Mouse (Mus musculus) fat pad, adult 2 months (tissue): ENCODE measurements around the gene Fam57a.

ENCODE experiments used
- DNase-seq: peaks from one replicate; pipeline ENCODE4 v3.0.0-alpha.2; 2011; ENCODE audit warnings: low read depth, low spot score; ENCODE audit errors: extremely low read depth

The Fam57a gene

GRCm38 (mm10) chr11:76242901-76243810 is 63.7 kb downstream of the Fam57a start, which contains the start of the genes Mrm3 and Glod4:
Gene Mrm3, plus strand, starts transcription at chr11:76243715.
Gene Glod4, minus strand, starts transcription at chr11:76243725.
- DNase-seq: no peak

DNA sequence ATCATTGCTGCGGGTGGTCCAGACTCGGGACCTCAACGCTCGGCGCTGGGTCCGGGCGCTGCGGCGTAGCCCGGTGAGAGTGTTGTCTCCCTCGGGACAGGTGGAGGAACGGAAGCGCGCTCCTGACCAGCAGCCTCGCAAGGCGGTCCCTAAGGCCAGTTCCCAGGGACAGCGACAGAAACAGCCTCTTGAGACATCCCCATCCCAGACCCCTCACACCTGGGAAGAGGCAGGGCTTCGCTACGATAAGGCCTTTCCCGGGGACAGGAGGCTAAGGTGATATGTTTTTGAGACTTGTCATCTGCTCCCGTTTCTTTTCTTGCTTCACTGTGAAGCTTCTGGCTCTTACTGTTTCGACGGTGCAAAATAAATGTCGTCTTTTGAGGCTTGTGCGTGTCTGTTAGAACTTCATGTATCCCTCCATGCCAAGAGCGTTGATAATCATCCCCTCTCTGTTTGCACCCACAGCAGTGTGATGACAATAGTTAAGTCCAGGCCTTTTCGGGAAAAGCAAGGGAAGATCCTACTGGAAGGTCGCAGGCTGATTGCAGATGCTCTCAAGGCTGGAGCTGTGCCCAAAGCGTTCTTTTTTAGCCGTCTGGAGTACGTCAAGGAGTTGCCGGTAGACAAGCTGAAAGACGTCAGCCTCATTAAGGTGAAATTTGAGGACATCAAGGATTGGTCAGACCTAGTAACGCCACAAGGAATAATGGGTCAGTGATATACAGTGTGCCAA is 64.5 kb downstream of the Fam57a start:
- DNase-seq: no peak

DNA sequence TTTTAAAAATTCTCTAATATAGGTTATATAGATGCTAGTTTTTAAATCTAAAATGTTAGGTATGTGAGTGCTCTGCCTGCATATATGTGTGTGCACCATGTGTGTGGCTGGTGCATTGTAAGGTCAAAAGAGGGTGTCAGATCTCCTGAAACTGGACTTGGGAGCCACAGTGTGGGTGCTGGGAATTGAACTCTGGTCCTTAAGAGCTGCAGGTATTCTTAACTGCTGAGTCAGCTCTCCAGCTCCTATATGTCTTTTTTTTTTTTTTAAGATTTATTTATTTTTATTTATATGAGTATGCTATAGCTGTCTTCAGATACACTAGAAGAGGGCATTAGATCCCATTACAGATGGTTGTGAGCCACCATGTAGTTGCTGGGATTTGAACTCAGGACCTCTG is 67.0 kb downstream of the Fam57a start:
- DNase-seq: no peak

- no peak for DNase-seq
These were observed 67.8 kb downstream of the Fam57a start for GRCm38 (mm10) chr11:76247239-76247638.

DNA sequence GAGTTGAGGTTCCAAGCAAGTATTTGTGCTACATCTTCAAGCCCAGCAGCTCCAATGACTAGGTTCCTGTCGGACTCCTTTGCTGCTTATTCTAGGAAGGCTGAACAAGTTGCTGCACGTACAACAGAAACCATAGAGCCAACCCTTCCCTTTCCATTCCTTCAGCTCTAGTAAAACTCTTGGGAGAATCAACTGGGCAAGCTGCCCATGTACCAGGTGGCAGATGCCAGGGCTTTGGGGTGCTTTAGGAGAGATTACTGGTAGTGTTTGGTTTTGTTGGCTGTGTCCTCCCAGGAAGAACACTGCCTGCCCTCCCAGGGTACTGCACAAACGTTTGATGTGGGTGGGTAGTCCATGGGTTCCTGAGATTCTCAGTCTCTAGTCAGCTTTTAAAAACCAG is 72.6 kb downstream of the Fam57a start:
- DNase-seq: peak; percentile 80

GRCm38 (mm10) chr11:76253145-76253917 is 73.9 kb downstream of the Fam57a start:
- DNase-seq: no peak

DNA sequence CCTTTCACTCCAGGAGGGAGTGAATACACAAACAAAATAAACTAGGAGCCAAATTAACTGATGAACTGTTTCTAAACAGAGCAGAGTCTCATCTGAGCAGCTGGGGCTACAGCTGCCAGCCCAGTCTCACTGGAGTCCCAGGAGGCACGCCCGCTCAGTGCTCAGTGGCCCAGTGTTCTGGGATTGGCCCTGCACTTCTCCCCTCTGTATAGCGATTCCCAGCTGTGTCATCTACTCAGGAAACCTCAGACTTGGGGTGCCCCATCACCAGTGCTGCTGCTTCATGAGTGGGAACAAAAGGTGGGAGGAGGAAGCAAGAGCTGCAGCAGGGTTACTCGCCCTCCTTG is 74.4 kb downstream of the Fam57a start:
- no peak for DNase-seq

DNA sequence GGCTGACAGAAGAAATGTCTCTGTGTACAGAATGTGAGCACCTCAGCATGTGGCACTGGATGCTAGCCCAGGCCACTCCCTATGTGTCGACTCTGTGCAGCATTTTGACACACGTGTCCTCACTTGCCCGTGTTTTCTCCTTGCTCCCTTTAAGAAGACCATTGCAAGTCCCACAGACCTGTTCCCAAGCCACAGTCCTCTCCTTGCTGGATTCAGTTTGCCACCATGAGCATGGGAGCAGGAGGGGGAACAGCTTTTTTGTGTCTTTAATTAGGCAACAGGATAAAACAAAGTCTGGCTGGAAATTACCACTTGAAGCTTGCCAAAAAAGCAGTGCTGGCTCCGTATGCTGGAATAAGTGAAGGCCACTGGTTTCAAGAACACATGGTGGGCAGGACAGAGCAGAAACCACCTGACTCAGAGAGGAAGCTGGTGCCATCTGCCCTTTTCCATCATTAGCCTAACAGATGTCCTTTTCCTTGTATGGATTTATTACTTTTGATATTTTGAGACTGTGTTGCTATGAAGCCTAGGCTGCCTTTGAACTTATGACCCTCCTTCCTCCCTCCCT is 76.0 kb downstream of the Fam57a start:
- DNase-seq: no peak

GRCm38 (mm10) chr11:76256129-76256528 is 76.7 kb downstream of the Fam57a start:
- no peak for DNase-seq

GRCm38 (mm10) chr11:76257386-76257785 is 77.9 kb downstream of the Fam57a start:
- no peak for DNase-seq

- DNase-seq: no peak
These were observed 79.0 kb downstream of the Fam57a start for GRCm38 (mm10) chr11:76258511-76258910.

GRCm38 (mm10) chr11:76260208-76261050 is 81.0 kb downstream of the Fam57a start:
- DNase-seq: no peak

DNA sequence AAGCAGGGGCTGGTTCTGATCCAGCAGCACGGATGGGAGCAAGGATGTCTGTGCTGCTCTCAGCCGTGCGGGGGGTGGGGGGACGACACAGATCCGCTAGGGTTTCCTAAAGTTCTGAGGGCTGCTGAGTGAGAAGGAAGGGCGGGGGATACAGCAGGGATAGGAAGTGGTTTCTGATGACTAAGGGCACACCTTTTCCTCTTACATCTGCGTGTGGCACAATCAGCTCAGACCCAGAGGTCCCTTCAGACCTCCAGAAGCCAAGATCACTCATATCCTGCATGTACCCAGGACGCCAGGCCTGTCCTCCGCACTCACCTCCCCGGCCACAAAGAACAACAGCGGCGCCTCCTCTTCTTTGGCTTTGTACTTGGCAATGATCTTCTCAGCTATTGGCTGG is 81.8 kb downstream of the Fam57a start:
- no peak for DNase-seq

GRCm38 (mm10) chr11:76262611-76263351 is 83.3 kb downstream of the Fam57a start:
- DNase-seq: no peak
